Mouse (Mus musculus) testis, adult 2 months (tissue): Measurements from ENCODE around the gene Hpdl.

Experiments used
- CTCF ChIP-seq: fragments of 200-500 bp; IDR thresholded peaks from 2 replicates; pipeline ENCODE4 v1.5.1; 2012; ENCODE audit warnings: low read depth, mild to moderate bottlenecking, inconsistent platforms, low read length, moderate library complexity; ENCODE audit not compliant: control insufficient read depth, insufficient read depth, insufficient replicate concordance
- POLR2A ChIP-seq: fragments of 200-500 bp; IDR thresholded peaks from 2 replicates; pipeline ENCODE4 v1.6.1; 2012; ENCODE audit warnings: low read depth, mild to moderate bottlenecking, inconsistent platforms, low read length, moderate library complexity; ENCODE audit not compliant: control insufficient read depth

- TF ChIP-seq CTCF (no peak), POLR2A (no peak)
These were observed 32.8 kb upstream of the Hpdl start for GRCm38 (mm10) chr4:116854286-116854685.
